Mouse (Mus musculus) left cerebral cortex, postnatal 4 days (tissue): Measurements from ENCODE around the gene Fbxo21. TPM values are rescaled to one million over a fixed set of nuclear protein-coding genes. Genes with fewer than 3 reads are reported as not detected.

Experiments
- DNase-seq: peaks from one replicate; pipeline ENCODE4 v3.0.0-alpha.2; 2022
- intact Hi-C: fragments of 180-260 bp; cut with DNase I; formaldehyde crosslinking; loops from one replicate; pipeline ENCODE4 v1.15.1; 2025
- total RNA-seq, 2 experiments: library from RNA; stranded (reverse); gene quantifications; 2 replicates each; pipeline ENCODE4 v1.2.3; 2021

Fbxo21 gene
- total RNA-seq, 2 experiments from 2014 or later: 146 to 169 TPM

DNA sequence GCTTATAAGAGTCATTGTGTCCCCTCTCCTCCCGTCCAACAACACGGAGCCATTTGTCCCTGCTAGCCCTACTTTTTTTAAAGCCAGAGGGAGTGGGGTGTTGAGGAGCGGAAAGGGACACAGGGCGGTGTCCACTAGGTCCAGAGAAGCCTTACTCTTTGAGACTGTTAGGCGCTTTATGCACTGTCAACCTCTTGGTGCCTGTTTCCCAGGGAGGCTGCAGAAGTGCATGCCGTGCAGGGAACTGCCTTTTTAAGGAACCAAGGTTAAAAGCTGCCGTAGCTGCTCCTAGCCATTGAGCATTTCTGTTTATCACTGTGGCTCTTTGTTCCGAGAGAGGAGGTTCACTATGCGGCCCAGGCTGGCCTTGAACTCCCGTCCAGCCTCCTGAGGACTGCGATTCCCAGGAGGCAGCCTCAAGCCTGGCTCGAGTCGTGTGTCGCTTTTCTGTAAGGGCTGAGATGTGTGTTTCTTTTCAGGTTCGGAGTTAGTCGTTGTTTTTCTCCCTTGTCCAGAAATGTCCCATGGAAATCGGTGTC lies 1.7 kb downstream of the Fbxo21 start:
- DNase-seq: no peak
- intact Hi-C loops: no loop called here

DNA sequence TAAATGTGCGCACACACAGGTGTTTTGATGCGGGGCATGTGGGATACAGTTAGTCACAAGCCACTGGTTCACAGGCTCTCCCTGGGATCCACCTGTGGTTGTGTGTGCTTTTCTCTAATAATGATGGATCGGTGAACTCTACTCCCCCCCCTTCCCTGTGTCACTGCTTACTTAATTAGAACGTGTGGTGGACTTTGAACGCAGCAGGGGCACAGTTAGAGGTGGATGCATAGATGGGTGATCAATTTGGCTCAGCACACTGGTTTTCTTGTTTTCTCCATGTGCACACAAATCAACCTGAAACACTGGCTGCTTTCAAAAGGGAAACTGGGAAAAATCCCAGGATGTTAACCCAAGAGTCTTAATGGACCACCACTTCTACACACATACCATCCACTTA lies 2.6 kb downstream of the Fbxo21 start:
- DNase-seq: no peak
- intact Hi-C loops: no loop called here

DNA sequence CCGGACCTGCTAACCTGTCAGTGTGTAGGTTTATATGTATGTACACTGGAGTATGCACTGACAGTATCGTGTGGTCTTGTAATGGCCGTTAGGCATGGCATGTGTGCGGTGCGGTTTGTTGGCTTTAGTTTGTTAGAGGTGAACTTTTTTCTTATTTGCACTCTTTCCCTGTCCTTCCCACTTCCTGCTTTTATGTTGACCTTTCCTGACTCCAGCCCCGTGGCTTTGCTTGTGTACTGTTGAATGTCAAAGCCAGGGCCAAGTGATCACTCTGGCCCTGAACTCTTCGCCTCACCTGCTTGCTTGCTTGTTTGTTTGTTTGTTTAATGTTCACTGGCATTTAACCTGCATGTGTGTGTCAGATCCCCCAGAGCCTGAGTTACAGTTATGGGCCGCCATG lies 4.4 kb downstream of the Fbxo21 start:
- no peak for DNase-seq
- intact Hi-C loops: no loop called here

DNA sequence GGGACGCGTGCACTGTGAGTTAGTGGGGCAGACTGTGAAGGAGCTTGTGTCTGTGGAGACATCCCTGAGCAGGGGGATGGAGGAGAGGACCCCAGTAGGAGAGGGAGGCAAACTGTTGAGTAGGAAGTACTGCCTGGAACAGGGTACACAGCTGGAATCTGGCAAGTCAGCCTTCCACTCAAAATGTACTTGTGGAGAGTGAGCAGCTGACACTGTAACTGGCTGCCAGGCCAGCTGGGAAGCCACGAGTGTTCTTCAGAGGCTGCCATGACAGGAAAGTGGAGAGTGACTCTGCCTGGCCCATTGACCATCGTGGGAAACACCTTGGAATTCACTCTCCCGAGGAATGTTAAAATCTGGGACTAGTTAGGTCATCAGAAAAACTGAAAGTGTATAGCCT lies 5.4 kb downstream of the Fbxo21 start:
- intact Hi-C loops: no loop called here
- no peak for DNase-seq

DNA sequence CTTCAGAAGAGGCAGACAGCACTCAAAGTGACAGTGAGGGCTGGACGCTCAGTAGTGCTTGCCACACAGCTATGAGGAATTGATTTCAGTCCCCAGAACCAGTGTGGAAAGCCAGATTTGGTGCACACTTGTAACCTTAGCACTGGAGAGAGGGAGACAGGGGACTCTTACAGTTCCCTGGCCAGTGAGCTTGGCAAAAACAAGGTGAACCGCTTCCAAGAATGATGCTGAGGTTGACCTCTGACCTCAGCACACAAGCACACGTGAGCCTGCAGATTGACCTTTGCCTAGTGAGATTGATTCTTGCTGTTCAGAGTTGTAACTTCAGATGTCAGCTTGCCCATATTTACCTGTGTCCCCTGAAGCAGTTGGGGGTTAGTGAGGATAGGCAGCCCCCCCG lies 9.8 kb downstream of the Fbxo21 start:
- no peak for DNase-seq
- intact Hi-C loops: no loop called here

DNA sequence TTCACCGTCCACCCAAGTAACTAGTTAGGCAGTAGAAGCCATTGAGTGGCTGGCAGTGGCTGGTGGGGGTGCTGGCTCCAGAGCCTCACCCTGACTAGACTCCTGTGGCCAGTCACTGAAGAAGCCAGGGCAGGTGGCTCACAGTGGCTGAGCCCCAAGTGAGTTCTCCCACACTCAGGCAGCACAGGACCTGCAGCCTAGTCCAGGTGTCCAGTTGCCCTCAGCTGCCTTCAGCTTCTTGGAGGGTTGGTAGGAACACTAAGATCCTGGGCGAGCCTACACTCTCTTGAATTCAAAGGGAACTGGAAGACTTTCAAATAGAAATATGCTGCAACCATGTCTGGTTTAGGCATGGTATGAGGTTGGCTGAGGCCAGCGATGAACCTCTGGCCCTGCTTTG lies 11.4 kb downstream of the Fbxo21 start:
- DNase-seq: no peak
- intact Hi-C loops: no loop called here

DNA sequence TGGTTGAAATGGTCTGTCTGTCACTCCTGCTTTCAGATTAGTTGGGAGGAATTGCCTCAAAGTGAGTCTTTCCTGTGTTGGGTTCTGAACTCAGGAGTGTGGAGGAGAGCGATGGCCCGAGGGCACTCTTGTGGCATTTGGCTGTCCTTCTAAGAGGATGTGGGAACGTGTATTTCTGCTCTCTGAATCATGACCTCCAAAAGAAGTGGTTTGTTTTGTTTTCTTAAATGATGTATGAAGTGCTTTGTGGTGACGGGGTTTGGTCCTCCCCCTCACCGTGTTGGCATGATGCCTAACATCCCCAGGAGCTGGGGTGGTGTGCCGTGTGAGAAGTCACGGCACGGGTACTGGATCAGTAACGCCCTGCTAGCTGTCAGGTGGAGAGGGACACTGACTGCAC lies 11.8 kb downstream of the Fbxo21 start:
- intact Hi-C loops: no loop called here
- DNase-seq: no peak

DNA sequence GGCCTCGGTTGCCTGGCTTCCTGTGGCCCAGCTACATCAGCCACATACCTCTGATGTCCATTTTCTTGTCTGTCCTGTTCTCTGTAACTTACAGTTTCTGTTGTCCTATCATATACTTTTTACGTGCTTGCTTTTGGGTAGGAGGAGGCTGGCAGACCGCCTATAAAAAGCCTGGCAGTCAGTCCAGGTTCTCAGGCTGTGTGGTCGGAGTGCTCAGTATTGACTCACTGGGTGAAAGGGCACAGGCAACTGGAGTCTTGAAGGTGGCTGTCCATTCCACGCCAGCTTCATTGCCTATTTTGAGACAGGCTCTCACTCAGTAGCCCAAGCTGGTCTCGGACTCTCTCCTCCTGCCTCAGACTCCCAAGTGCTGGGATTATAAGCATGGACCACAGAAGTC lies 13.2 kb downstream of the Fbxo21 start:
- no peak for DNase-seq
- intact Hi-C loops: no loop called here

DNA sequence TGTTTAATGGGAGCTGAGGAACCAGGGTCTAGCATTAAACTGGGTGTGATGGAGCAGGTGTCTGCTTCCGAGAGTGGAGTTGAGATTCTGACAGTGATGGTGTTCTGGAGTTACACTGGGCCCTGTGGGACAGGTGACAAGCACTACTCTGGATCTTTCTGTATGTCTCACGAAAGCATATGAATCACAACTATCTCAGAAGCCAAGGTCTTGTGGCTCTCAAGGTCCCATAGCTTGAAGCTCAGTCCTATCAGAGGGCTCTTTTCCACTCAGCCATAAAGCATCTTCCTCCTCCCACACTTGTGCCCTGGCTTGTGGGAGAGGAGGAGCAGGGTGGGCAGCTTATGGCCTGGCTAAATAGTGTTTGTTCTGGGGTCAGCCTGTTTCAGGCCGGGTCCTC lies 14.4 kb downstream of the Fbxo21 start:
- no peak for DNase-seq
- intact Hi-C loops: no loop called here

DNA sequence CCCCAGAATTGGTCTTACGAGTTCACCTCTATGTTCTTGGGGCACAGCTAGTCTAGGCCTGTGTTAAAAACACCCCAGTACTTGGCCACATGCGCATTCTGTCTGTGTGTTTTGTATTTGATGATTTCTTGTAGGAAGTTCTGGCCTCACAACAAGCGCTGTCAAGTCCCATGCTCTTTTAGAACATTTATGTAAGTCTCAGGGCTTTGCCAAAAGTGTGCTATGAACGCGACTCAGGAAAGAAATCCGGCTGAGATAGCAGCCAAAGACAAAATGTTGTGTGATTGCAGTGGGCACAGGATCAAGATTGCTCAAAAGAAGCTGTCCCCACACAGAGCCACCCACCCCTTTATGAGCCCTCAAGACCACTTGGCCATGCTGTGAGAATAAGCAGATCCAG lies 17.0 kb downstream of the Fbxo21 start:
- DNase-seq: no peak
- intact Hi-C loops: no loop called here

DNA sequence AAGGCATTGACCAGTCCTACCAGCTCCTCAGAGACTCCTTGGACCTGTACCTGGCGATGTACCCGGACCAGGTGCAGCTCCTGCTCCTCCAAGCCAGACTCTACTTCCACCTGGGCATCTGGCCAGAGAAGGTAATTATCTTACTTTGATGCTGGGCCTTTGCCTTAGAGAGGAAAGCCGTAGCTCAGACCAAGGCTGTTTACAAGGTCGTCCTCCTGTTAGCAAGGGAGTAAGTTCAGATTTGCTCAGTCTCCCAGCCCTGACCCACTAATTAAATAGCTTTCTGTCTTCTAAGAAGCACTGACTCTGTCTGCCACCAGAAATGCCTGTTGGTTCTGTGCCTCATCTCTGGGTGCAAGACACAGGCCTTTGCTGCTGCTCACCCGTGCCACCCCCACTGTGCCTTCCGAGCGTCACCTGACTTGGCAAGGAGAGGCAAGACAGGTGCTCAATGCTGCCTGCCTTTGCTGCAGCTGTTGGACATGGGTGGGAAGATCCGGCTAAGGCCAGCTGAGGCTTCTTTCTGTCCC lies 18.9 kb downstream of the Fbxo21 start:
- DNase-seq: no peak

DNA sequence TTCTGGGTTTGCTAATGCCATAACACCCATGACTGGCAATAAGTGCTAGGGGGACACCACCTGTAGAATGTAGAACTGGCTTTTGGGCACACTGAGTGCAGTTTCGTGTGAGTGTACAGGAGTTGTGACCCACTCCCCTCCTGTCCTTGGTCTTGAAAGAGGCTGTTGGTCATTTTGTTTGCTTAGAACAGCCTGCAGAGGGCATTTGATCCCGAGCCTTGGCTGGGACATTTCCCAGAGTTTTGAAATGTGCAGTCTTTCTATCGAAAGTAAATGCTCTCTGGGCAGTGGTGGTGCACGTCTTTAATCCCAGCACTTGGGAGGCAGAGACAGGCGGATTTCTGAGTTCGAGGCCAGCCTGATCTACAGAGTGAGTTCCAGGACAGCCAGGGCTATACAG lies 19.4 kb downstream of the Fbxo21 start:
- DNase-seq: no peak
- intact Hi-C loops: no loop called here

More for the DNA sequence above, 18.9 kb downstream of the Fbxo21 start:
- intact Hi-C loops: no loop called here

DNA sequence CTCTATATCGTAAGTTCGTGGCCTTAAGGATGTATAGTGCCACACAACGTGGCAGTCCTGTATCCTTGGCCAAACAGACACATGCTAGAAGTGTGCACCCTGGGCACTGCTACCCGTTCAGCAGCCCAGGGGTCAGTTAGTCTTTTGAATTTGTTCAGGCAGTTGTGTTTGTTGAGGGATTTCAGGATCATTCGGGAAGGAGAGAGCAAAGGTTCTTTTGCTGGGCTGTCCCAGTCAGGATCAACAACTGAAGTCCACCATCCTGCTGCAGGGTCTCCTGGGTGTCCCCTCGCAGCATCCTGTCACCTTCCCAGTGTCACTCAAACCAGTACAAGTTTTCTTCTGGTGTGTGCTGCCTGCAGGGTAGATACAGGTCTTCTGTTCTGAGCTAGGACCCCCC lies 20.1 kb downstream of the Fbxo21 start:
- no peak for DNase-seq
- intact Hi-C loops: no loop called here

DNA sequence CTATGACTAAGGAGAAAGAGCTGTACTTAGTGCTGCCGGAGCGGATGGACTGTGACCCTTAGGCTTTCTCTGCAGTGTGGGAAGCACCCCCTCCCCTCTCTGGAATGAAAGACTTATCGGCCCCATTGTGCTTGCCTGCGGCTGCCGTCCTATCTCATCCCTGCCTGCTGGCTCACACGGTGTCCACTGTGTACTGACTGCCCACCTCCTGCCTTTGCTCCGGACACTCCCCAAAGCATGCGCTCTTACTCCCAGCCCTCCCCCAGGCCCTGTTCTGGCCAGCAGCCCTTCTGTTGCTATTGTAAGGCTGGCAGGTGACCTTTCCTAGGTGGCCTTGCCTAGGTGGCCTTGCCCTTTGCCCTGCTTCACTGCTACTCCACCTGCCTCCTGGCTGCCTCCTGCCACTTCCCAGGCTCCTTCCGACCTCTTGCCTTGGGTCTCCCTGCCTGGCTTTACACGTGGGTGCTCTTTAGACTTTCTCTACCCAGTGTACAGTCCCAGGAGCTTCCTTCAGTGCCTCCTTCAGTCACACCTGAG lies 21.0 kb downstream of the Fbxo21 start:
- intact Hi-C loops: no loop called here

DNA sequence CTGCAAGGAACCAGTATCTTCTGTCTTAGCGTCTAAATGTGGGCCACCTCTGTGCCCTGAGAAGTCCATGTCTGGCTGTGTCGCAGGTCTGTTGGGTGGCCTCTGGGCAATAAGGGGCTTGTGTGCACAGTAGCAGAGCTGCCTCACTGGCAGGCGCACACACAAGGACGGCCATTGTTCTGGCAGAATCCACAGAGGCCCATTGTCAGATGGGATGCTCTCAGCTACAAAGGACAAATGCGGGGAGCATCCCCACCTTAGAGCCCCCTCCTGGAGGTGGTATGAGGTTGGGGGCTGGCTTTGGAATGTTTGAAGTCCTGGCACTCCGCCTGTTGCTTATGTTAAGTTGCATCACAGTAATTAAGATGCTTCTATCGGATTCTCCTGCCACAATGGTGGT lies 22.5 kb downstream of the Fbxo21 start:
- no peak for DNase-seq
- intact Hi-C loops: no loop called here

More for the DNA sequence above, 21.0 kb downstream of the Fbxo21 start:
- DNase-seq: no peak

DNA sequence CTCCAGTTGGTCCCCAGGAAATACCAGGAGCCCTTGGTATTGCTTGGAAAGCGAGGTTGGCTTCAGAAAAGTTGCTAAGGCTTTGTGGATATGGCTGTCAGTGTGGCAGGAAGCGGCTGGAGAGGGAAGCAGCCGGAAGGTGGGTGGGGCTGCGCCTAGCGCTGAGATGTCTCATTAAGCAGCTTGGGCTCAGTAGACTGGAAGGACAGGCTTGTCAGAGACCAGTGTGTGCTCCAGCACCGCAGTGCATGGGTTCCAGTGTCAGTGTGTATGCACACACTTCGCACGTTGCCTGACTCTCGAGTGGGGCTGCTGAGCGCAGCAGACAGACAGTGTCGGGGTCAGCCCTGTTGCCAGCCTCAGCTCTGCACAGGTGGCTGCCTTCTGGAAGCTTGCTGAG lies 23.1 kb downstream of the Fbxo21 start:
- DNase-seq: no peak
- intact Hi-C loops: no loop called here

DNA sequence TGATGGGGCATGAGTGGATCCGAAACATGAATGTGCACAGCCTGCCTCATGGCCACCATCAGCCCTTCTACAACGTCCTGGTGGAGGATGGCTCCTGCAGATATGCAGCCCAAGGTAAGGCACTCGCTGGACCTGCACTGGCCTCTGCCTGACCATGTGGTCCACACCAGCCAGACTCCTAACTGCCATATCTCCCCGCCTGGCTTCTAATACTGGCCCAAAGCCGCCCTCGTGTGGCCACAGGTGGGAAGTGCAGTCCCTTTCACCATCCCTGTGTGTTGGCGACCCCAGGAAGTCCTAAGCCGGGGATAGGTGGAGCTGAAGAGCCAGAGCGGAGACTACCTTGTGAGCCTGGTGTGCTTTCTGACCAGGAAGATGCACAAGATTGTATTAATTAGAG lies 25.5 kb downstream of the Fbxo21 start:
- intact Hi-C loops: no loop called here

DNA sequence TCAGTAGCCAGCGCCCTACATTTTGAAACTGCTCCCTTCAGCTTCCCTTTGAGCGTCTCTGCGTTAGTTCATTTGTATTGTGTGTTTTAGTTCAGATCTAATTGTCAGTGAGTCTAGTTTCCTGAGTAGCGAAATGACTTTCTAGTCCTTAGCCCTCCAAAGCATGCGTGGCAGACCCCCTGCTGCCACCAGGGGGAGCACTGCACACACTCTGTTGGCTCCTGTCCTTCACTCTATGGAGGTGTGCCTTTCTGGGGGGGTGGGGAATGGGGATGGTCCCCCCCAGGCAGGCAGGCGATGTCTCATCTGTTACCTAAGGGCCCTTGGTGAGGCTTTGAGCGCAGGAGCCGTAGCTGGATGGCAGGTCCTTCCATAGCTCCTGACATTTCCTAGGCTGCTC lies 28.1 kb downstream of the Fbxo21 start:
- intact Hi-C loops: loop anchor here (2.0 kb wide), 1 partner anchor 64 kb away; no protein-coding TSS in a partner anchor
- DNase-seq: peak; percentile 68

More for the DNA sequence above, 25.5 kb downstream of the Fbxo21 start:
- DNase-seq: peak; percentile 82

DNA sequence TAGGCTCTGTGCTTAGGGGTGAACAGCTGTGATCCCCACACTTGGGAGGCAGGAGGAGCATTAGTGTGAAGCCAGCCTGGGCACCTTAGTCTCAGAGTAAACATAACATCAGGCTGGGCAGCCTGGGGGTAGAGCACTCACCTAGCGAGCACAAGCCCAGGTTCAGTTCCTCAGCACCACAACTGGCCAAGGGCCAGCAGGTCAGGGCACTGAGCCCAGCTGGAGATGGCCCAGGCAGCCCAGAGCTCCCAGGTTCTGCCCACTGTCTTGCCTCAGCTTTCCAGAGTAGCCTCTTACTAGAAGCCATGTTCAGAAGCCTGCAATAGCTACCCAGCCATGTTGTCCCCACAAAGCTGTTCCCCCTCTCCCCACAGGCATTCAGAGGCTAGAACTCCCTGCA lies 29.2 kb downstream of the Fbxo21 start:
- intact Hi-C loops: loop anchor here (2.0 kb wide), 1 partner anchor 63 kb away; no protein-coding TSS in a partner anchor
- DNase-seq: no peak

DNA sequence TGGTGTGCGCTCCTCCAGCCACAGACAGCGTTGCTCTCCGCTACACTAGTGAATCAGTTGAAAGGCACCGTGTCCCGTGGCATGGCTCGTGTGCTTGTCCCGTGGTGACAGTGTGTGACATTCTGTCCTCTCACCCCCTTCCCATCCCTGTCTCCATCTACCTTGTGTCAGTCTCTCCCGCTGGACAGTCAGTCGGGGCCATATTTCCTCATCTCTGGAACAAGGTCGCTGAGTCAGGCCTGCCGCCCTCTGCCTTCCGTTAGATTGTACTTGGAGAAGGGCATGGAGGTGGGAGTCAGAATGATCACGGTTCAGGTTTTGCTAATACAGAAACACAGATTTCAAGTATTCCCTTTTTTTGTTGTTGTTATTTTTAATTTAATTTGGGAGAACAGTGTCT lies 31.8 kb downstream of the Fbxo21 start:
- DNase-seq: no peak
- intact Hi-C loops: no loop called here

DNA sequence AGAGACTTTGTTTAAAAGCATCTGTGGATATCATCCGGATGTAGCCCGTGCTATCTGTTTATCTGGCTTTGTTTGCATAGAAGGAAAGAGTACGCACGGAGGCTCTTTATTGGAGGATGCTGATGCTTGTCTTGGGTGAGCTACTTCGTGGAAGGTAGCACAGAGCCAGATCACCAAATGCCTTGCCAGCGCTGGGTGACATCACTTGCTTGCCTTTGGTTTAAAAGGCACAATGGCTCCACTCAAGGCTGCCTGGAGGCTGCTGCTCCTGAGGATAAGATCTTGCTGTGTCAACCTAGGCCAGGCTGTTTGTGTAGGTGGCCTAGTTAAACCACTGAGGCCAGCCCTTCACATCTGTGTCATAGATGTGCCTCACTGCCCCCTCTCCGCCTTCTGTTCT lies 34.3 kb downstream of the Fbxo21 start:
- DNase-seq: no peak
- intact Hi-C loops: no loop called here

DNA sequence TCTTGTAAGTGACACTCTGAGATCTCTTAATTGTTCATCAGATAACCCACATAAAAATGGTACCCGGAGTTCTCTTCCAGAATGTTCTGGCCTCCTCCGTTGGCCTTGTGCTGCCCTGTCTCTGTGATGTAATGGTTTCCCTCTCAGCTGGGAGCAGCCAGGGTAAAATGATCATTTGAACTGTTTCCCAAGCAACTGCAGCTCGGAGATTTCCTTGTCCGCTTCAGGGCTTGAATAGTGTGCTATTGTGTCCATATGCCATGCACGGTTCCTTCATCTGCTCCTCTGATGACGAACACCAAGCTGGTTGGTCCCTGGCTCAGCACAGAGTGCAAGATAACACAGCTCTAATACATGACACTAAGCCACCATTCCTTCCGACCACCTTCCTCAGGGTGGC lies 35.3 kb downstream of the Fbxo21 start:
- DNase-seq: no peak
- intact Hi-C loops: no loop called here

DNA sequence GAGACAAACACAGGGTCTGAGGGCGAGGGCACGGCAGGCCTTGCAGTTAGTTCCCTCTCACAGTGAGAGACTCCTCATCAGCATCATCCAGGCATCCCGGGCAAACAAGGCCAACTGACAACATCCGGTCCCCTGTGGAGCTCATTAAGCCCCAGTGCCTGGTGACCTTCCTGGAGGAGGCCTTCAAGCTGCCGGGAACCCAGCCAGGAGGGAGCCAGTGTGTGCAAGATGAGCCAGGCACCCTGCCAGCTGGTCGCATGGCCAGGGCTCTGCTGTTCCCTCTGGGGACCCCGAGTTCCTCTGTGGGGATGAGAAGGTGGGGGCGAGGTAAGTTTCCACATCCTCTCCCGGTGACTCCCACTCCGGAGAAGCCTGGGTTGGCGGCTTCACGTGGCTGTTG lies 38.5 kb downstream of the Fbxo21 start:
- peak; percentile 89 for DNase-seq
- intact Hi-C loops: no loop called here
